Mouse (Mus musculus) intestine, embryonic 15.5 days (tissue): ENCODE results near the gene Gpr135. TPM values are rescaled to one million over a fixed set of nuclear protein-coding genes. Genes with fewer than 3 reads are reported as not detected.

Experiments
- polyA plus RNA-seq: library from polyadenylated mRNA; unstranded; fragments of >200 nt; fragmentation: Nextera tagmentation; extraction: Ambion mirVana; gene quantifications from 2 replicates; pipeline ENCODE4 v1.2.1, GENCODE M21; 2015

Gpr135 gene
- polyA plus RNA-seq, 1 experiment from 2014 or later = 0.68 TPM

Other genes with a start within 250 kb of the Gpr135 start
- 9.0 and 9.1 TPM in 2 replicates for gene Daam1, start 240.0 kb downstream of the Gpr135 start, polyA plus RNA-seq
- gene L3hypdh, start 14.3 kb upstream of the Gpr135 start, polyA plus RNA-seq = 15.2 and 16.2 TPM in 2 replicates
- 59.8 and 66.7 TPM in 2 replicates for gene Jkamp, start 14.5 kb upstream of the Gpr135 start, polyA plus RNA-seq
- gene Ccdc175, start 113.9 kb upstream of the Gpr135 start, polyA plus RNA-seq = not detected in 2 replicates